Mouse (Mus musculus) heart, embryonic 10.5 days (tissue): ENCODE measurements around the gene Homer3. TPM values are rescaled to one million over a fixed set of nuclear protein-coding genes. Genes with fewer than 3 reads are reported as not detected.

Experiments used
- DNase-seq: peaks from one replicate; pipeline ENCODE4 v3.0.0-alpha.2; 2017; ENCODE audit warnings: low spot score
- H3K27ac ChIP-seq: fragments of 300-500 bp; sonication (generic); 2 replicates; pipeline ENCODE4 v1.5.1; 2016; ENCODE audit warnings: mild to moderate bottlenecking
- H3K27me3 ChIP-seq: fragments of 300-500 bp; sonication (generic); 2 replicates; pipeline ENCODE4 v1.6.1; 2016; ENCODE audit warnings: mild to moderate bottlenecking; ENCODE audit not compliant: poor library complexity, insufficient read depth, severe bottlenecking
- H3K36me3 ChIP-seq: fragments of 300-500 bp; sonication (generic); 2 replicates; pipeline ENCODE4 v1.6.1; 2016; ENCODE audit warnings: mild to moderate bottlenecking, moderate library complexity
- H3K4me1 ChIP-seq: fragments of 300-500 bp; sonication (generic); 2 replicates; pipeline ENCODE4 v1.6.1; 2016; ENCODE audit warnings: mild to moderate bottlenecking
- H3K4me3 ChIP-seq: fragments of 300-500 bp; sonication (generic); 2 replicates; pipeline ENCODE4 v1.5.1; 2016; ENCODE audit warnings: mild to moderate bottlenecking, moderate library complexity
- H3K9me3 ChIP-seq: fragments of 300-500 bp; sonication (generic); 2 replicates; pipeline ENCODE4 v1.6.1; 2016; ENCODE audit warnings: mild to moderate bottlenecking, moderate library complexity
- WGBS: fragments of 180-500 bp; shearing (Covaris S2); methylation state at CpG from one replicate; pipeline ENCODE4 v1.1.7; 2016; 5-methylcytosine and 5-hydroxymethylcytosine counted together
- polyA plus RNA-seq: library from polyadenylated mRNA; unstranded; fragments of >200 nt; fragmentation: Nextera tagmentation; extraction: Ambion mirVana; gene quantifications from 2 replicates; pipeline ENCODE4 v1.2.1, GENCODE M21; 2016

The Homer3 gene
- polyA plus RNA-seq, 1 experiment from 2014 or later, result 80.5 TPM

GRCm38 (mm10) chr8:70300881-70301280 lies 18.3 kb downstream of the Homer3 start:
- 77% methylated on average over 3 of the region's 3 CpGs for WGBS
- Histone ChIP-seq H3K27ac (no peak overlapping the region), H3K4me3 (no peak overlapping the region), H3K9me3 (no peaks in the 10 kb centered on the region), H3K36me3 (peaks cover 62% of the 10 kb centered on the region), H3K27me3 (no peaks in the 10 kb centered on the region), H3K4me1 (peaks cover 25% of the 10 kb centered on the region)
- no peak for DNase-seq

GRCm38 (mm10) chr8:70302358-70302890 lies 19.8 kb downstream of the Homer3 start, which contains the start of the genes Ddx49 and Cope:
TSS of gene Ddx49 (minus strand) at chr8:70302489.
TSS of gene Cope (plus strand) at chr8:70302518.
- no peaks in the 10 kb centered on the region for H3K27me3 ChIP-seq
- H3K4me1 ChIP-seq, result peaks cover 25% of the 10 kb centered on the region
- DNase-seq, result peak; percentile 96
- peak within 1 kb of the TSS; percentile 89 for H3K4me3 ChIP-seq
- H3K36me3 ChIP-seq, result peaks cover 59% of the 10 kb centered on the region
- H3K27ac ChIP-seq, result peak within 1 kb of the TSS; percentile 93
- no peaks in the 10 kb centered on the region for H3K9me3 ChIP-seq
- WGBS, result under 1% methylated on average over 40 of the region's 40 CpGs

GRCm38 (mm10) chr8:70302901-70303300 lies 20.3 kb downstream of the Homer3 start:
- 2% methylated on average over 16 of the region's 16 CpGs for WGBS

GRCm38 (mm10) chr8:70309311-70309710 lies 26.7 kb downstream of the Homer3 start:
- H3K9me3 ChIP-seq, result no peaks in the 10 kb centered on the region
- H3K4me3 ChIP-seq, result no peak overlapping the region
- no peaks in the 10 kb centered on the region for H3K27me3 ChIP-seq
- DNase-seq, result no peak
- H3K27ac ChIP-seq, result no peak overlapping the region
- H3K36me3 ChIP-seq, result peaks cover 89% of the 10 kb centered on the region
- 38% methylated on average over 2 of the region's 2 CpGs for WGBS
- H3K4me1 ChIP-seq, result 0 out of 2 replicates have a peak, but pooled peaks cover 3% of the 10 kb centered on the region

More at GRCm38 (mm10) chr8:70302901-70303300, 20.3 kb downstream of the Homer3 start:
- H3K4me1 ChIP-seq, result peaks cover 25% of the 10 kb centered on the region
- no peaks in the 10 kb centered on the region for H3K9me3 ChIP-seq
- peak; percentile 72 for DNase-seq
- H3K27me3 ChIP-seq, result no peaks in the 10 kb centered on the region
- H3K36me3 ChIP-seq, result peaks cover 59% of the 10 kb centered on the region
- peak overlapping the region; percentile 89 for H3K4me3 ChIP-seq
- H3K27ac ChIP-seq, result peak overlapping the region; percentile 93

- no peak for DNase-seq
- peaks cover 50% of the 10 kb centered on the region for H3K36me3 ChIP-seq
- 84% methylated on average over 2 of the region's 2 CpGs for WGBS
Measured at GRCm38 (mm10) chr8:70313399-70313798, 30.8 kb downstream of the Homer3 start.

GRCm38 (mm10) chr8:70315624-70316510 lies 33.2 kb downstream of the Homer3 start, which contains the start of gene Cers1:
TSS of gene Cers1 (plus strand) at chr8:70315775.
- H3K27ac ChIP-seq, result peak within 1 kb of the TSS; percentile 84
- WGBS, result 3% methylated on average over 66 of the region's 66 CpGs
- H3K4me3 ChIP-seq, result peak within 1 kb of the TSS; percentile 72
- peaks cover 25% of the 10 kb centered on the region for H3K27me3 ChIP-seq
- H3K36me3 ChIP-seq, result peaks cover 29% of the 10 kb centered on the region
- H3K9me3 ChIP-seq, result no peaks in the 10 kb centered on the region
- DNase-seq, result peak; percentile 84
- H3K4me1 ChIP-seq, result peaks cover 32% of the 10 kb centered on the region

More at GRCm38 (mm10) chr8:70313399-70313798, 30.8 kb downstream of the Homer3 start:
- Histone ChIP-seq H3K4me1 (peaks cover 32% of the 10 kb centered on the region), H3K27ac (no peak overlapping the region), H3K9me3 (no peaks in the 10 kb centered on the region), H3K27me3 (peaks cover 22% of the 10 kb centered on the region), H3K4me3 (no peak overlapping the region)

- Histone ChIP-seq H3K36me3 (peaks cover 20% of the 10 kb centered on the region), H3K27me3 (peaks cover 25% of the 10 kb centered on the region), H3K4me3 (peak overlapping the region; percentile 72), H3K4me1 (peaks cover 32% of the 10 kb centered on the region), H3K9me3 (no peaks in the 10 kb centered on the region), H3K27ac (0 out of 2 replicates have a peak overlapping the region, but pooled peaks have one; percentile 84)
- 21% methylated on average over 15 of the region's 15 CpGs for WGBS
- peak; percentile 81 for DNase-seq
Measured at GRCm38 (mm10) chr8:70316511-70317504, 34.2 kb downstream of the Homer3 start.

GRCm38 (mm10) chr8:70317872-70318271 lies 35.2 kb downstream of the Homer3 start:
- Histone ChIP-seq H3K4me3 (no peak overlapping the region), H3K36me3 (peaks cover 9% of the 10 kb centered on the region), H3K27ac (0 out of 2 replicates have a peak overlapping the region, but pooled peaks have one; percentile 24), H3K9me3 (no peaks in the 10 kb centered on the region), H3K4me1 (peaks cover 32% of the 10 kb centered on the region), H3K27me3 (peaks cover 25% of the 10 kb centered on the region)
- DNase-seq, result no peak
- WGBS, result 78% methylated on average over 5 of the region's 5 CpGs

GRCm38 (mm10) chr8:70323716-70324115 lies 41.1 kb downstream of the Homer3 start:
- Histone ChIP-seq H3K9me3 (no peaks in the 10 kb centered on the region), H3K36me3 (peaks cover 8% of the 10 kb centered on the region; the same call in 1 of the 2 replicates), H3K4me1 (peaks cover 3% of the 10 kb centered on the region; the same call in 1 of the 2 replicates), H3K27me3 (peaks cover 9% of the 10 kb centered on the region; the same call in 1 of the 2 replicates), H3K4me3 (no peak overlapping the region), H3K27ac (no peak overlapping the region)
- no peak for DNase-seq
- 83% methylated on average over 3 of the region's 3 CpGs for WGBS

- peak; percentile 87 for DNase-seq
- Histone ChIP-seq H3K27me3 (peaks cover 31% of the 10 kb centered on the region; the same call in 1 of the 2 replicates), H3K4me3 (no peak overlapping the region), H3K4me1 (peaks cover 32% of the 10 kb centered on the region), H3K27ac (peak overlapping the region; percentile 50; the same call in 1 of the 2 replicates), H3K36me3 (peaks cover 26% of the 10 kb centered on the region), H3K9me3 (no peaks in the 10 kb centered on the region)
- 87% methylated on average over 6 of the region's 6 CpGs for WGBS
Measured at GRCm38 (mm10) chr8:70327512-70327911, 44.9 kb downstream of the Homer3 start.

- H3K4me1 ChIP-seq, result peaks cover 32% of the 10 kb centered on the region
- H3K27me3 ChIP-seq, result peaks cover 26% of the 10 kb centered on the region; the same call in 1 of the 2 replicates
- peak within 1 kb of the TSS; percentile 49 for H3K4me3 ChIP-seq
- WGBS, result 25% methylated on average over 14 of the region's 14 CpGs
- peak; percentile 84 for DNase-seq
- H3K9me3 ChIP-seq, result no peaks in the 10 kb centered on the region
- H3K36me3 ChIP-seq, result peaks cover 44% of the 10 kb centered on the region
- H3K27ac ChIP-seq, result peak within 1 kb of the TSS; percentile 77
Measured at GRCm38 (mm10) chr8:70329124-70329834, 46.7 kb downstream of the Homer3 start, which contains the start of gene Gdf1. TSS of gene Gdf1 (plus strand) at chr8:70329817.
